22 mouse cellular contexts compared by ENCODE assay signal in genomic region chr1:137698876-137699275, GRCm38 (mm10).
A peak's percentile ranks its signal among the peaks of the same experiment; 100 is the strongest.
DNase-seq lines count a peak whose midpoint lies in the region; ATAC-seq lines count a peak whose summit lies in the region.
"Had no signal": no experiment of that assay in that cellular context is flagged by ENCODE, and none has a peak within 500 bp of the region (broad histone marks: within the 10 kb centered on the region; RNA-seq: fewer than 3 reads in every experiment).

No protein-coding gene starts in this region.

- no peaks in the 10 kb centered on the region for H3K36me3 ChIP-seq in embryonic facial prominence, embryonic 10.5 days (replicated peaks)
- H3K36me3 ChIP-seq: embryonic facial prominence, embryonic 12.5 days; forebrain, embryonic 15.5 days; G1E had no signal

- ATAC-seq in cerebellum, adult (ENCODE audit: insufficient number of reproducible peaks, low FRiP score, low TSS enrichment), result peak; percentile 71
- ATAC-seq: activated CD4-positive, CD25-positive, alpha-beta regulatory T cell, adult 4 months; CD4-positive, CD25-positive, alpha-beta regulatory T cell, adult 4 months; forebrain, embryonic 13.5 days; forebrain, embryonic 15.5 days; forebrain, postnatal 0 days; Patski had no signal

- no peak for DNase-seq in cerebellum, adult 11 months
- DNase-seq in brain, adult 2 months (ENCODE audit: low read depth, low spot score), result peak; percentile 25
- peak; percentile 53 for DNase-seq in retina, postnatal 1 day
- DNase-seq in embryonic facial prominence, embryonic 10.5 days (ENCODE audit: low spot score), result no peak
- DNase-seq: adrenal gland, adult 8-10 months; adrenal gland, postnatal 14 days; adrenal gland, postnatal 36 days; B cell, adult 2 months; cerebellum, adult 9-11 months; cerebellum, postnatal 14 days; cerebellum, postnatal 36 days; embryo, embryonic 11 days; forebrain, postnatal 0 days had no signal

- H3K9me3 ChIP-seq in embryonic facial prominence, embryonic 10.5 days, result no peaks in the 10 kb centered on the region
- H3K9me3 ChIP-seq: embryonic facial prominence, embryonic 12.5 days; forebrain, embryonic 13.5 days; forebrain, embryonic 15.5 days had no signal

- WGBS in embryonic facial prominence, embryonic 10.5 days, result 92% methylated on average over 4 of the region's 4 CpGs

- no peak overlapping the region for H3K27ac ChIP-seq in embryonic facial prominence, embryonic 10.5 days (replicated peaks)
- H3K27ac ChIP-seq: embryonic facial prominence, embryonic 12.5 days; forebrain, embryonic 13.5 days; forebrain, embryonic 15.5 days had no signal

- H3K4me3 ChIP-seq in embryonic facial prominence, embryonic 10.5 days, result no peak overlapping the region
- H3K4me3 ChIP-seq: embryonic facial prominence, embryonic 12.5 days; forebrain, embryonic 13.5 days; forebrain, embryonic 15.5 days had no signal

- no peaks in the 10 kb centered on the region for H3K27me3 ChIP-seq in embryonic facial prominence, embryonic 10.5 days (replicated peaks; ENCODE audit: low read depth, poor library complexity, severe bottlenecking)
- H3K27me3 ChIP-seq: CH12.LX; embryonic facial prominence, embryonic 12.5 days; forebrain, embryonic 13.5 days; forebrain, embryonic 15.5 days; Patski had no signal

- H3K4me1 ChIP-seq in embryonic facial prominence, embryonic 10.5 days, result 0 out of 2 replicates have a peak, but pooled peaks cover 2% of the 10 kb centered on the region
- H3K4me1 ChIP-seq: embryonic facial prominence, embryonic 12.5 days had no signal

Comparison
In these comparisons a context has a peak if more than half of its experiments do, and no peak if none do; other contexts are left out.
1. DNase-seq: peak in brain, adult 2 months (single experiment) and retina, postnatal 1 day (single experiment); none in cerebellum, adult 11 months (single experiment) and embryonic facial prominence, embryonic 10.5 days (single experiment).